Mouse (Mus musculus) lung, adult 2 months (tissue): ENCODE measurements around the gene Gm49395. TPM values are rescaled to one million over a fixed set of nuclear protein-coding genes. Genes with fewer than 3 reads are reported as not detected.

Source experiments
- DNase-seq: peaks from one replicate; pipeline ENCODE4 v3.0.0; 2022
- H3K4me1 ChIP-seq: fragments of 200-500 bp; 2 replicates; pipeline ENCODE4 v1.6.1; 2011; ENCODE audit warnings: low read length; ENCODE audit not compliant: control insufficient read depth, insufficient read depth
- H3K4me3 ChIP-seq: fragments of 200-500 bp; replicated peaks from 2 replicates; pipeline ENCODE3; 2011; ENCODE audit warnings: low read depth, mild to moderate bottlenecking, control low read depth, low read length; ENCODE audit errors: extremely low read depth
- CTCF ChIP-seq: fragments of 200-500 bp; IDR thresholded peaks from 2 replicates; pipeline ENCODE4 v1.5.1; 2011; ENCODE audit warnings: mild to moderate bottlenecking, low read length, control low read depth; ENCODE audit not compliant: insufficient read depth
- POLR2A ChIP-seq: fragments of 200-500 bp; IDR thresholded peaks from 2 replicates; pipeline ENCODE4 v1.6.1; 2011; ENCODE audit warnings: low read depth, mild to moderate bottlenecking, control low read depth, low read length, borderline replicate concordance; ENCODE audit errors: extremely low read depth
- WGBS: fragments of 180-500 bp; shearing (Covaris S2); methylation state at CpG from one replicate; pipeline ENCODE4 v1.1.7; 2018; 5-methylcytosine and 5-hydroxymethylcytosine counted together
- polyA plus RNA-seq: library from polyadenylated mRNA; depleted of rRNA; stranded (reverse); fragments of >200 nt; gene quantifications from 2 replicates; pipeline ENCODE4 v1.2.3, GENCODE M21; 2012

Gene Gm49395
- polyA plus RNA-seq, 1 experiment = 21.5 TPM

DNA sequence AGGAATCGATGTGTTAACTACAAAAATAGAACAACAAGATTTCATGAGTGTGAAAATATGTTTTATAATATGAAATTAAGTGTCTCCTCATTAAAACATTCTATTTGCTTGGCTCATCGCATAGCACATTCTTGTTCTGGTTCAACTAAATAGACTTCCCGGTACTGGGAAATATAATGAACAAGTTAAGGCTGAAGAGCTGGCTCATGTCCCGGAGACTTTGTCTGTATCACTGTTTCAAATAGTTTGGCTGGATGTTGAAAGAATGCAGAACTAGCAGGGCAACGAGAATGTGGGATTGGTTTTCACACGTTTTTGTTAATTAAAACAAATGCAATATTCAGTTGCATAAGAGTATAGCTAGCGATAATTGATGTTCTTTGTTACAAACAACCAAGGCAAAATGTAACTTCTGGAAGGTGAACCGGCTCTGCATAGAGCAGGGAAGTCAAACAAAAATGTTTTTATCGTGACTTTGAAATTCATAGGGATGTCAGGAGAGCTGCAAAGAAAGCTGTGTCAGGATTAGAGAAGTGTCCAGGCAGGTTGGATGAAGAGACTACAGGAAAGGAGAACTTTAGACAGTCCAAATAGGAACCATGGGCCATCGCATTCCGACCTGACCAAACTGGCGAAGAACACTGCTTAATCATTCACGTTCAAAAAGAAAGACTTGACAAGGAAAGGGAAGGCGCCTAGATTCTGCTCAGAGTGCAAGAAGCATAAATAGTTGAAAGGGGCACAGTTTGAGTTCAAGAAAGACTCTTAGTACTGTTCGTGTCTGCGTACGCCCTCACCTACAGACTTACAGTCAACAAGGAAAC is 70.3 kb downstream of the Gm49395 start:
- DNase-seq = no peak
- Histone ChIP-seq H3K4me3 (no peak overlapping the region), H3K4me1 (peaks cover 8% of the 10 kb centered on the region; the same call in 1 of the 2 replicates)
- 55% methylated on average over 17 of the region's 17 CpGs for WGBS
- TF ChIP-seq POLR2A = no peak
- no peak for TF ChIP-seq CTCF

DNA sequence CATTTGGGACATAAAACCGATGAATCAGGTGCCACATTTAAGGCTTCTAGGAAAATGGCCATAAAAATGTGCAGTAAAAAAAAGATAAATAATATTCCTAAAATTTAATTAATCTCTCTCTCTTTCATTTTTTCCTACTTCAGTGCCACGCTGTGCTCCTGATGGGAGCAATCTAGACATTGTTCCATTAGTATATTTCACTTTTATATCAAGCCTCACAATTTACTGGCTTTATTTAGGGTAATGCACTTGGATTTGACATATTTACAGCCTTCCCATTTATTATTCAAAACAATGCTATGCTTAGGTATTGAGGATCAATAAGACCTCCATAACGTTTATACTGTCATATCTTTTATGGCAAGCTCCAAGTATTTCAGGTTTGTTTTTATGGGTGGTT is 76.3 kb downstream of the Gm49395 start:
- WGBS = 93% methylated on average over 3 of the region's 3 CpGs
- H3K4me1 ChIP-seq = peaks cover 8% of the 10 kb centered on the region
- DNase-seq = no peak
- no peak overlapping the region for H3K4me3 ChIP-seq
- no peak for TF ChIP-seq CTCF
- no peak for TF ChIP-seq POLR2A

DNA sequence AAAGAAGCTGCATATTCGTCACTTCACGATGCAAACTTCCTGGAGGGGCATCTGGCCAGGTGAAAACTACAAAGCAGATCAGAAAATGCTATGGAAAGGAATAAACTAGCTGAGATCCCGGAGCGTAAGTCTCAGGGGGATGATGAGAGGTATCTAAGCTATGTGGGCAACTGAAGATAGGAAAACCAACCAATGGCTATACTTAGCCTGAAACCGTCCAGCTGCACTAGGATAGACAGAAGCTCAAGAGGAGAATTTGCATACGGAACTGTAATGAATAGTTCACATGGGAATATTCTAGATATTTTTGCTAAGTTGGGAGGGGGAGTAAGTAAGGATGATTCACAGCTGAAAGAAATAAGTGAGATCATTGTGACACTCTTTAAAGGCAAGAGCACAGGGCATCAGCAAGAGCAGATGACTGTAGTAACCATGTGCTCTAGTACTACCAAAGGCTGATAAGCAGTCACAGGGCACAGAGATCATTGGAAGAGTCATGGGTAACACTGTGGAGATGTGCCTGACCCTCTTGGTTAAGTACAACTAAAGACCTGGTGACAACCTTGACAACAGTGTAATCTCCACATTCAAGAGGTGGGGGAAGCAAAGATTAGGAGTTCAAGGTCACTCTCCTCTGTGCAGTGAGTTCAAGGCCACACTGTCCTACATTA is 79.5 kb downstream of the Gm49395 start:
- Histone ChIP-seq H3K4me3 (no peak overlapping the region), H3K4me1 (peaks cover 3% of the 10 kb centered on the region)
- no peak for DNase-seq
- TF ChIP-seq POLR2A (no peak), CTCF (no peak)
- 84% methylated on average over 6 of the region's 6 CpGs for WGBS

DNA sequence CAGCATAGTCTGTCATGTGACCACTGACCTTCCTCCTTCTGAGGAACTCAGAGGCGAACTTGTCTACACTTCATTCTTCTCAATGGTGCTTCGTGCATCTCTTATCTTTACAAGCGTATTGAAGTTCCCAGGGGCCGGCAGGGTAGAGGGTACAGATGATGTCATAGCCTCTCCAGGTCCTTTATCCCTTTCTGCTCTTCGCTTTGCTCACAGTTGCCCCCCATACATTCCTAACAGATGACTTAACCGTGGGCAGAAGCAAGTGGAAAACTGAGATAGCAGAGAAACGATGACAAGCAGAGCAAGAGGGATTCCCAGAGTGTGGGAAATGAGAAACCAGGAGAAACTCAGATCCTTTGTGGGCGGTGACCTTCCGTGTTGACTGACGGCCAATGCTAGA is 80.3 kb downstream of the Gm49395 start:
- DNase-seq = no peak
- Histone ChIP-seq H3K4me1 (peaks cover 3% of the 10 kb centered on the region), H3K4me3 (no peak overlapping the region)
- TF ChIP-seq POLR2A = no peak
- WGBS = 40% methylated on average over 10 of the region's 10 CpGs

DNA sequence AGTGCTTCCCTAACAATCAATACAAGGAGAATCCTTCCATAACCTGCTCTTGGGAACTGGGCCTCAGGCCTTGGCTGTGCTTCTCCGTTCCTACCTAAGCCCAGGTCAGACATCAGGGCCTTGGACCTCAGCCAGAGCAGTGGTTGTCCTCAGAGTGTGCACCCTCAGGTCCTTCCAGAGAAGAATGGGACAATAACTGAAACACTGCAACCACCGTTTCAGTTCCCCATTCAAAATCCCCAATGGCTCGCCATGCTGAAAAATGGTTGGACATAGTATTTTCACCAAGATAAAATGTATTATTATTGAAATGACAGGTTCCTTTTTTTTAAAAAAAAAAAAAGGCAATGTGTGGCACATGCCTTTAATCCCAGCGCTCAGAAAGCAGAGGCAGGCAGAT is 81.0 kb downstream of the Gm49395 start:
- TF ChIP-seq CTCF = no peak
- TF ChIP-seq POLR2A = no peak
- H3K4me1 ChIP-seq = peaks cover 3% of the 10 kb centered on the region
- 83% methylated on average over 4 of the region's 4 CpGs for WGBS
- no peak overlapping the region for H3K4me3 ChIP-seq
- DNase-seq = no peak

DNA sequence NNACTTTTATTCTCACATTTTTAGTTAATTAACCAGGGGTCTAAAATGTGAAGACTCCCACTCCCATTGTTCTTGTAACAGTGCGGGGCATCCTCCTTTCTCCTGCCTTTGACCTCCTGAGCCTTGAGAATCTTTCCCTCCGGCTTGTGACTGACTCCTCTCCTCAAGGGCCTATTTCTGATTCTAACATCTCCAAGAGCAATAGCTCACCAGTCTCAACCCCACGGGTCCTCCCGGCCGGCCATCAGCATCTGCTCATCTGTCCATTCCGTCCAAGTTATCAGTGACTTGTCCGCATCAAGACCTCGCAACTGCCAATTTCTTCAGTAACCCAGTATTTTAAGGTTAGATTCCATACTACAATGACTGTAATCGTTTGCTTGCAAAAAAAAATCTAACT is 84.2 kb downstream of the Gm49395 start:
- TF ChIP-seq POLR2A (no peak), CTCF (no peak)
- no peak for DNase-seq
- Histone ChIP-seq H3K4me1 (peaks cover 5% of the 10 kb centered on the region), H3K4me3 (no peak overlapping the region)
- 91% methylated on average over 9 of the region's 9 CpGs for WGBS

DNA sequence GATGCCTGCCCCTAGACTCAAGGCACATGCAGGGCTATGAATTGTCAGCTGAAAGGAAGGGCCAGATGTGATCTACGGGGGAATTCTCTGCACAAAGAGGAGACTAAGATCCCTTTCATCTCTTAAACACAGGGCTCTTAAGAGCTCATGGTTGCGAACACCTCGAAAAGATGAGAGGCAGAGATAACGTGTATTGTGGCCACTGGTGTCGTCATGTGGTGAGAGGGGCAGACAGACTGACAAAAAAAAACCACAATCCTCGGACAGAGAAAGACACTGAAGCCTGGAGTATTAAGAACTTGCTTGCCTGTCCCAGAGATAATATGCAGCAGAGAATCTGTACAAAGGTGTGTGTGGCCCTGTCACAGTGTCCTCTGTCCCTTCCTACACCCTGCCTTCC is 90.2 kb downstream of the Gm49395 start:
- Histone ChIP-seq H3K4me3 (no peak overlapping the region), H3K4me1 (peaks cover 2% of the 10 kb centered on the region; the same call in 1 of the 2 replicates)
- 54% methylated on average over 6 of the region's 6 CpGs for whole genome bisulfite sequencing
- no peak for TF ChIP-seq POLR2A
- no peak for TF ChIP-seq CTCF
- DNase-seq = no peak

DNA sequence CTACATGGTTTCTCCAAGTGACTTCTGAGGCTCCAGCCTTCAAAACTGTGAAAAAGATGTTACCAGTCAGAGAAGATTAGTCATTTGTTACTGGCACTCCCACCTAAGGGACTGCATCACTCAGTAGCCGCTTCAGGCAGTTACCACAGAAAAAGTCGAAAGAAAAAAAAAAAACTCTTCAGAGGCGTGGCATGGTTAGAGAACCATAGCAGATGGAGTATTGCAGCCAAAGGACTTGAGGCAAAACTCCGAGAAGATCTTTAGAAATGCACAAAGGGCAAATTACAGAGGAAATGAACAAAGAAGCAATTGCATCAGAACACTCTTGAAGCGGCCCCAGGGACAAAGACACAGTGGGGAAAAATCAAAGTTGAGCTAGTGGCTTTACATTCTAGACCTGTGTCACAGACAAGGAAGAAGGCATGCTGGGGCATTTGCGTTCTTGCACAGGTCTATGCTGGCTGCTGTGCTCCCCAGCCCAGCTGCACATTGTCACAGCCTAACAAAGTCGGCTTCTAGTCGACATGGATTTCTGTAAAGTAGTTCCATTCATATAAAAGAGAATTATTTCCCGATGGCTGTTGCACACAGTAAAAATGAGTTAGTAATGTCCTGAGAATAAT is 95.4 kb downstream of the Gm49395 start:
- TF ChIP-seq POLR2A (no peak), CTCF (no peak)
- DNase-seq = no peak
- Histone ChIP-seq H3K4me1 (peaks cover 3% of the 10 kb centered on the region; the same call in 1 of the 2 replicates), H3K4me3 (no peak overlapping the region)
- WGBS = 51% methylated on average over 9 of the region's 9 CpGs

DNA sequence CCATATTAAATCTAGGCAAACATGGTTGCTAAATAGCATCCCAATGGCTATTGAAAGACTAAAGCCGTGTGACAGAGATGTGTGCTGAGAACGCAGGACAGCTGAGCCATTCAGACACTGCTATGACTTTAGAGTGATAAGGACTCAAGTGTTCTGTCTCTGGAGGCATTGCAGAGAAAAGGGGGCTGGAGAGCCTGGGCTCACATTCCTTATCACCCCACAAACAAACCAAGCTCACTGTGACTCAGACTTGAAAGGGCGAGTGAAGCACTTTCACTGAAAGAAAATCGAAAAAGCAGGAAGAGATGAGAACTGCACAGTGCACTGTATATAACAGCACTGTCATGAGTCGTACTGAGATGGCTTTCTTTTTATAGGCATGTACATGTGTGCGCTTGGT is 96.4 kb downstream of the Gm49395 start:
- Histone ChIP-seq H3K4me1 (peaks cover 3% of the 10 kb centered on the region; the same call in 1 of the 2 replicates), H3K4me3 (no peak overlapping the region)
- no peak for DNase-seq
- 61% methylated on average over 6 of the region's 6 CpGs for WGBS
- TF ChIP-seq CTCF = no peak
- no peak for TF ChIP-seq POLR2A
